Mouse (Mus musculus) erythroblast, embryonic 14.5 days (primary cell): ENCODE data around the gene Oprd1.

Experiments used
- GATA1 ChIP-seq: IDR thresholded peaks from 2 replicates; pipeline ENCODE4 v1.6.1; 2012; ENCODE audit warnings: low read length, inconsistent platforms, mixed read lengths
- TAL1 ChIP-seq: IDR thresholded peaks from 3 replicates; pipeline ENCODE4 v1.6.1; 2012; ENCODE audit warnings: low read length, inconsistent platforms, mixed read lengths

DNA sequence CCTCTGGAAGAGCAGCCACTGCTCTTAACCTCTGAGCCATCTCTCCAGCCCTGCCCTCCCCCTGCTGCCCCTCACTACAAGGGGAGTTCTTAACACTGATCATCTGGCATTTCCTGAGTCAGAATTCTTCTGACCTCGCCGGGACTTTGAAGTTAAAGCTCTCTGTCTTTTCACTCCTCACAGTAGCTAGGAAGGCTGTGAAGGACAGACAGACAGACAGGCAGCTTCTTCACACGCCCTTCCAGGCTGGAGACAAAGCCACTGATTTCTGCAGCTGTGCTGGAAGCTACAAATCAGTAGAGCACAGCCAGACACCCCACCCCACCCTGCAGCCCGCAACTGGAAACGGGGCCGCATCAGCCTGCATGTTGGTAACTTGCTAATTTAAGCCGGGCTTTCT is 7.3 kb downstream of the Oprd1 start:
- TF ChIP-seq GATA1: no peak
- TF ChIP-seq TAL1: no peak
